Mouse (Mus musculus) heart, embryonic 11.5 days (tissue): ENCODE results near the gene 4930451I11Rik. TPM values are rescaled to one million over a fixed set of nuclear protein-coding genes. Genes with fewer than 3 reads are reported as not detected.

Experiments used
- ATAC-seq: fragments of 200-750 bp; cut with Nextera tagmentation; replicated peaks from 2 replicates; pipeline ENCODE4 v1.8.0; 2017; ENCODE audit warnings: moderate library complexity; ENCODE audit not compliant: insufficient number of reproducible peaks, low FRiP score, low TSS enrichment
- H3K27ac ChIP-seq: fragments of 300-500 bp; sonication (generic); 2 replicates; pipeline ENCODE4 v1.5.1; 2014; ENCODE audit warnings: mild to moderate bottlenecking, low read depth, low read length
- H3K27me3 ChIP-seq: fragments of 300-500 bp; sonication (generic); 2 replicates; pipeline ENCODE4 v1.6.1; 2014; ENCODE audit warnings: mild to moderate bottlenecking, low read length, mixed read lengths; ENCODE audit not compliant: control insufficient read depth, insufficient read depth
- H3K36me3 ChIP-seq: fragments of 300-500 bp; sonication (generic); 2 replicates; pipeline ENCODE4 v1.6.1; 2014; ENCODE audit warnings: mild to moderate bottlenecking, low read length, moderate library complexity, mixed read lengths; ENCODE audit not compliant: control insufficient read depth, insufficient read depth
- H3K4me1 ChIP-seq: fragments of 300-500 bp; sonication (generic); 2 replicates; pipeline ENCODE4 v1.6.1; 2014; ENCODE audit warnings: low read length; ENCODE audit not compliant: control insufficient read depth, insufficient read depth
- H3K4me2 ChIP-seq: fragments of 300-500 bp; sonication (generic); 2 replicates; pipeline ENCODE4 v1.6.1; 2014; ENCODE audit warnings: mild to moderate bottlenecking, moderate library complexity
- H3K4me3 ChIP-seq: fragments of 300-500 bp; sonication (generic); 2 replicates; pipeline ENCODE4 v1.5.1; 2014; ENCODE audit warnings: low read depth, low read length
- H3K9ac ChIP-seq: fragments of 300-500 bp; sonication (generic); 2 replicates; pipeline ENCODE4 v1.6.1; 2014; ENCODE audit warnings: mild to moderate bottlenecking, low read depth, low read length, moderate library complexity
- H3K9me3 ChIP-seq: fragments of 300-500 bp; sonication (generic); replicated peaks from 2 replicates; pipeline ENCODE4 v1.6.1; 2016; ENCODE audit warnings: low read length; ENCODE audit not compliant: control insufficient read depth
- WGBS: fragments of 180-500 bp; shearing (Covaris S2); extraction: QIAGEN DNeasy Blood & Tissue Kit; methylation state at CpG from one replicate; pipeline ENCODE4 v1.1.7; 2014; ENCODE audit not compliant: insufficient replicate concordance; 5-methylcytosine and 5-hydroxymethylcytosine counted together
- polyA plus RNA-seq: library from polyadenylated mRNA; unstranded; fragments of >200 nt; fragmentation: Nextera tagmentation; extraction: Ambion mirVana; gene quantifications from 2 replicates; pipeline ENCODE4 v1.2.1, GENCODE M21; 2014

The 4930451I11Rik gene
- polyA plus RNA-seq, 1 experiment from 2014 or later: not detected

DNA sequence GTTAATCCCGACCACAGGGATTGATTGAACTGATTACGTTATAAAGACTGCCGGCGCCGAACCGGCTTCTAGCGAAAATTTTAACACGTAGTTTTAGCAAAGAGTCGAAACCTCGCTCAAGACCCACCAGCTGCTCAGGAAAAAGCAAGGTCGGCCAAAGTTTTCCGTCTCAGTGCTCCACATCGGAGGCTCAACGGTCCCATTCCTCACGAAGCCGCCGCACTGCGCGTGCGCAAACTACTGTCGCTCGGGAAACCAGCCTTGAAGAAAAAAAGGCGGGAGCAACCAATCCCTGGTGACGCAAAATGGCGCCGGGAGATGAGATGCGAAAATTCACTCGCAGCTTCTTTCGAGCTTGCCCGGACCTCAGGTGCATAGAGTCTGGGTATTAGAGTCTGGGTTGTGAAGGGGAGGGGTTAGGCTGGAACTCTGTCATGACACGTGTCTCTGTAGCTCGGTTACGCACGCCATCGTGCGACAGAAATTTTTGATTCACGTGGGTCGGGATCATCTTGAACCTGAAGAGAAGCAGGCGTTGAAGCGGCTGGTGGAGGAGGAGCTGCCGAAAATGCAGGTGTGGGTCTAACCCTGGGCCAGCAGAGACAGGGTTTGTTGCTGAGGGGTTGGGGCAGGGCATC is 30.8 kb upstream of the 4930451I11Rik start, which contains the start of gene Ino80e:
Gene Ino80e (minus strand): TSS at position 231 of the 638 bp plus-strand sequence.
- no peaks in the 10 kb centered on the region for H3K9me3 ChIP-seq
- peaks cover 9% of the 10 kb centered on the region; the same call in 1 of the 2 replicates for H3K4me1 ChIP-seq
- peak; percentile 62 for ATAC-seq
- H3K4me2 ChIP-seq: peak within 1 kb of the TSS; percentile 75
- H3K9ac ChIP-seq: peak within 1 kb of the TSS; percentile 79
- under 1% methylated on average over 41 of the region's 41 CpGs for WGBS
- H3K36me3 ChIP-seq: peaks cover 29% of the 10 kb centered on the region
- H3K27ac ChIP-seq: peak within 1 kb of the TSS; percentile 76
- H3K4me3 ChIP-seq: peak within 1 kb of the TSS; percentile 69
- no peaks in the 10 kb centered on the region for H3K27me3 ChIP-seq

DNA sequence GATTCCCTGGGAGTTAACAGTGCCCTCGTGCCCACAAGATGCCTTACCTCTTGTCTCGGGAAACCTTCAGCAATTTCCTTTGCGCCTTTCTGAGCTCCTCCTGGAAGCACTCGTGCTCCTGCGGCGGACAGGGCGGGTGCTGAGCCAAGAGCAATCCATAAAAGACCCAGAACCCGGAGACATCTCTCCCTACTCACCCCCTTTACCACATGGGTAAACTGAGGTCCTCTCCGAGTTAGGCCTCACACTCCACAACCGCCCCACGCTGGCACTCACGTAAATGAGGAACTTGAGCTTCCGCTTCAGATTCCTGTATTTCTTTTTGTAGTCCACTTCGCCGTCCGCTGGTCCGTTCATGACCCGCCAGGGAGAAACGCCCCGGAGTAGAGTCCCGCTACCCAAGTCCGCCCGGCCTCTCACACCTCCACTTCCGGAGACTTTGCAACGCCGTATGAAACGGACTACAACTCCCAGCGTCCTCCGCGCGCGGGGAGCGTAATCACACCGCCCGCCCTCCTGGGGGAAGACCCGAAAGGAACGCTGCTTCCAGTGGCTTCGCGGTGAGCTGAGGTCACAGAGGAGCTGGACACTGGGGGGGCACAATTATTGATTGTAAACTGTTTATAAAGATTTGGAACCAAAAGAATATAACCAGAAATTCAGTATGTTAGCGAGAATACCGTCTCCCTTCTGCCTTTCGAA is 30.1 kb upstream of the 4930451I11Rik start, which contains the start of gene Hirip3:
Gene Hirip3 (plus strand): TSS at position 544 of the 702 bp plus-strand sequence.
- peaks cover 25% of the 10 kb centered on the region for H3K36me3 ChIP-seq
- WGBS: 1% methylated on average over 42 of the region's 42 CpGs

DNA sequence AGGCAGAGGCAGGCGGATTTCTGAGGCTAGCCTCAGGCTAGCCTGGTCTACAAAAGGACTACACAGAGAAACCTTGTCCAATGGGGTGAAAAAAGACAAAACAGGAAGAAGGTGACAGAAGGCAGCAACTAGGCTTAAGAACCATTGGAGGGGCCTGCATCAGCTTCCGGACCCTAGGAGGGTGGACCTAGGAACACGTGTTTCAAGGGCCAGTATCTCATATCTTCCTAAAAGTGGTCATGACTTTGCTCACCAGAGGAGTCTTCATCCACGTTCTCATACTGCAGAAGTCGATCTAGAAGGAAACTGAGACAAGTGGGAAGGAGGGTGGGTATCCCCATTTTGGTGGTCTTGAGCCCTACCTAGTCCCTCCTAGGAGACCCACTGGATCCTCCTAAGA is 29.5 kb upstream of the 4930451I11Rik start:
- Histone ChIP-seq H3K9ac (peak overlapping the region; percentile 79), H3K27ac (no peak overlapping the region), H3K4me1 (peaks cover 9% of the 10 kb centered on the region; the same call in 1 of the 2 replicates), H3K4me3 (peak overlapping the region; percentile 69), H3K36me3 (peaks cover 24% of the 10 kb centered on the region), H3K9me3 (no peaks in the 10 kb centered on the region), H3K27me3 (no peaks in the 10 kb centered on the region), H3K4me2 (peak overlapping the region; percentile 75)
- no peak for ATAC-seq
- 52% methylated on average over 5 of the region's 5 CpGs for WGBS

More for the DNA sequence above, 30.1 kb upstream of the 4930451I11Rik start, which contains the start of gene Hirip3:
- peak within 1 kb of the TSS; percentile 69 for H3K4me3 ChIP-seq
- peaks cover 9% of the 10 kb centered on the region; the same call in 1 of the 2 replicates for H3K4me1 ChIP-seq
- no peaks in the 10 kb centered on the region for H3K27me3 ChIP-seq
- H3K27ac ChIP-seq: peak within 1 kb of the TSS; percentile 76
- peak; percentile 81 for ATAC-seq
- H3K9me3 ChIP-seq: no peaks in the 10 kb centered on the region
- peak within 1 kb of the TSS; percentile 75 for H3K4me2 ChIP-seq
- peak within 1 kb of the TSS; percentile 79 for H3K9ac ChIP-seq

DNA sequence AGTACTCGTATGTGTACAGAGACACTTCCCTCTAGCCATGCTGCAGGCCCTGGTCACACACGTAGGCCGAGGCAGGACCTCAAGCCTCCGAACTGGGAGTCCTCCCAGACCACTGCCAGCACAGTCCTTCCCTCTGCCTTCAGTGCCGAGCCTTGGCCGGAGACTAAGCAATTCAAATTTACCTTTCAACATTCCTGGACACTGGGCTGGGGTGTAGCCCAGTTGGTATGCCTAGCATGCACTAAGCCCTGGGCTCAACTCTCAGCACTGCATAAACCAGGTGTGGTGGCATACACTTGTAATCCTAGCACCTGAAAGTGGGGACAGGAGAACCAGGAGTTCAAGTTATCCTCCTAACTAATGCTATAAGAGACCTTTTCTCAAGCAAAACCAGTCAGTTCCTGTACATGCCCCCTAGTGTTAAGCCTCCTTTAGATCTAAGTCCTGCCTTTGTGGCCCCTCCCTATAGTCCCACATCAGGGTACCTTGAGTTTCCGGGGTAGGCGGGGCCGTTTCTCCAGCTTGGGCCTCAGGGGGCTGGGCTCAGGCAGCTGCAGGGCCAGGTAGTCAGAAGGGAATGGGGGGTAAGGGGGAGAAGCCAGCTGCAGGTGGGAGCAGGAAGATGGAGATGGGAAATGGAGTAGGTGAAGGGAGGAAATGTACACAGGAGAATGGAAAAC is 25.4 kb upstream of the 4930451I11Rik start:
- Histone ChIP-seq H3K36me3 (peaks cover 17% of the 10 kb centered on the region), H3K4me2 (no peak overlapping the region), H3K27ac (no peak overlapping the region), H3K4me3 (no peak overlapping the region), H3K4me1 (0 out of 2 replicates have a peak, but pooled peaks cover 4% of the 10 kb centered on the region), H3K9ac (no peak overlapping the region), H3K9me3 (no peaks in the 10 kb centered on the region), H3K27me3 (no peaks in the 10 kb centered on the region)
- WGBS: 79% methylated on average over 9 of the region's 9 CpGs
- no peak for ATAC-seq

DNA sequence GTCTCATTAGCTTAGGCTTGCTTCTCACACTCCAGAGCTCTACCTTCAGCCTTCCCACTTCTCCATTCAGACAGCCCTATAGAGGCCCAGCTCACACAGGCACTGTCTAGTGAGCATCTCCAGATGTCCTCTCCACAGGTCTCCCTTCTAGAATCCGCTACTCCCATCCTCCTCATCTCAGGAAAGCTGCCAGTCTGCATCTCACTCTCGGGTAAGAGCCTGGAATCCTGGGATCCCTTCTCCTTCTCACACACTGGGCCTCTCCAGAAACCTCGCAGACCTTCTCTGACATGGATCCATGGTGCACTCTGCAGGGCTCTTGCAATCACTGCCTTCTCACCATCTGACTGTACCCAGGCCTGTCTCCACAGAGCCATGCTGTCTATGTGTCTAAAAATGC is 24.2 kb upstream of the 4930451I11Rik start:
- 0 out of 2 replicates have a peak, but pooled peaks cover under 1% of the 10 kb centered on the region for H3K4me1 ChIP-seq
- peaks cover 20% of the 10 kb centered on the region for H3K36me3 ChIP-seq
- ATAC-seq: no peak
- H3K9ac ChIP-seq: no peak overlapping the region
- H3K9me3 ChIP-seq: no peaks in the 10 kb centered on the region
- H3K4me3 ChIP-seq: no peak overlapping the region
- H3K27ac ChIP-seq: no peak overlapping the region
- H3K4me2 ChIP-seq: no peak overlapping the region
- no peaks in the 10 kb centered on the region for H3K27me3 ChIP-seq
- WGBS: 92% methylated on average over 3 of the region's 3 CpGs

DNA sequence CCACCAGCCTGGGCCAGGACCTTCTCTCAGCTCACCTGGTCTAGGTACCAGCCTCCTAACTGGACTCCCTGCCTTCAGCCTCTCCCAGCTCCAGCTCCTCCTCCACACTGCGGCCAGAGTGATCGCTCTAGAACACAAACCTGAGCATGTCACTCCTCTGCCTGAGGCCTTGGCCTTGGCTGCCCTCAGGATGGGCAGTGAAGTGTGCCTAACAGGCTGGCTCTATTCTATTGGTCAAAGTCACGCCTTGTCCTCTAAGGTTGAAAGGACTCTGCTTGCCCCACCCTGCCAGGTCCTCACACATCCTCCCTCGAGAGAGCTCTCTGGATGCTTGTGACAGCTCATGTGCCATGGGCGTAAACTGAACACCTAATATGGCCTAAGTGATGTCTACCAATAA is 22.0 kb upstream of the 4930451I11Rik start:
- Histone ChIP-seq H3K4me2 (no peak overlapping the region), H3K4me3 (no peak overlapping the region), H3K27me3 (peaks cover 17% of the 10 kb centered on the region), H3K36me3 (peaks cover 13% of the 10 kb centered on the region), H3K9me3 (no peaks in the 10 kb centered on the region), H3K27ac (no peak overlapping the region), H3K9ac (no peak overlapping the region), H3K4me1 (peaks cover 3% of the 10 kb centered on the region; the same call in 1 of the 2 replicates)
- ATAC-seq: no peak
- 89% methylated on average over 5 of the region's 5 CpGs for WGBS

DNA sequence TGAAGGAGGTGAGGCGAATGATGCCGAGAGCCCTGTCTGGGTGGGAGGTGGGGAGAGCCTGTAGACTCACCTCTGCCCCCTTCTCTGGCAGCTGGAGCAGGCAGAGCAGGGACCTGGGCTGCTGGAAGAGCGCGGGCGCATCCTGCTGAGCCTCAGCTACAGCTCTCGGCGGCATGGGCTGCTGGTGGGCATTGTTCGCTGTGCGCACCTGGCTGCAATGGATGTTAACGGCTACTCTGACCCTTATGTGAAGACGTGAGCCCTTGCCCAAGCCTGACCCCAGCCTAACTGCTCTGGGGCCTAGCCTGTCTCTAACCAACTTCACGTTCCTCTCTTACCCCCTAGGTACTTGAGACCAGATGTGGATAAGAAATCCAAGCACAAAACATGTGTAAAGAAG is 19.8 kb upstream of the 4930451I11Rik start:
- Histone ChIP-seq H3K9ac (no peak overlapping the region), H3K4me2 (no peak overlapping the region), H3K27ac (no peak overlapping the region), H3K27me3 (peaks cover 37% of the 10 kb centered on the region), H3K36me3 (peaks cover 7% of the 10 kb centered on the region), H3K4me1 (peaks cover 6% of the 10 kb centered on the region; the same call in 1 of the 2 replicates), H3K4me3 (no peak overlapping the region), H3K9me3 (no peaks in the 10 kb centered on the region)
- 46% methylated on average over 12 of the region's 12 CpGs for WGBS
- no peak for ATAC-seq

DNA sequence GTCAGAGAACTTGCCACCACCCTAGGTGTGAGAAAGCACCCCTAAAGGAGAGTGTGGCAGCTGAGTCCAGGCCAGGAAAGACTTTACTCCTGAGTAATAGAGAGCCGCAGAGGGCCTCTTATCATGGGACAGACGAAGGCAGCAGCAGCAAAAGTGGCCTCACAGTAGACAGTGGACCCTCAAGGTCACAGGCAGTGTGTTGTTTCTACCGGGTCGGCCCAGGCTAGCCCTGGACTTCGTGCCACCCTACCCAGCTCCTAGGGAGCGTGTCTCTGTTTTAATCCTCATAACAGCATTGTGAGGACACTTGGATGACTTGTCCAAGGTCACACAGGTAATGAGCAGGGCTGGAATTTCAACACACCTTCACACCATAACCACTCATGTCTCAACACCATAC is 18.7 kb upstream of the 4930451I11Rik start:
- H3K27ac ChIP-seq: no peak overlapping the region
- ATAC-seq: no peak
- no peak overlapping the region for H3K9ac ChIP-seq
- peaks cover 6% of the 10 kb centered on the region; the same call in 1 of the 2 replicates for H3K4me1 ChIP-seq
- WGBS: 58% methylated on average over 6 of the region's 6 CpGs
- H3K4me3 ChIP-seq: no peak overlapping the region
- peaks cover 40% of the 10 kb centered on the region for H3K27me3 ChIP-seq
- H3K36me3 ChIP-seq: peaks cover 7% of the 10 kb centered on the region
- H3K9me3 ChIP-seq: no peaks in the 10 kb centered on the region
- no peak overlapping the region for H3K4me2 ChIP-seq
